Mouse (Mus musculus) limb, embryonic 10.5 days (tissue): ENCODE data around the gene Onecut3. TPM values are rescaled to one million over a fixed set of nuclear protein-coding genes. Genes with fewer than 3 reads are reported as not detected.
A peak's percentile ranks its signal among the peaks of the same experiment; 100 is the strongest.

Source experiments
- DNase-seq: peaks from one replicate; pipeline ENCODE4 v3.0.0-alpha.2; 2017; ENCODE audit warnings: low spot score
- H3K27ac ChIP-seq: fragments of 300-500 bp; sonication (generic); 2 replicates; pipeline ENCODE4 v1.5.1; 2016; ENCODE audit warnings: mild to moderate bottlenecking
- H3K27me3 ChIP-seq: fragments of 300-500 bp; sonication (generic); 2 replicates; pipeline ENCODE4 v1.6.1; 2016; ENCODE audit warnings: low read depth, mild to moderate bottlenecking; ENCODE audit not compliant: poor library complexity, severe bottlenecking
- H3K36me3 ChIP-seq: fragments of 300-500 bp; sonication (generic); 2 replicates; pipeline ENCODE4 v1.6.1; 2016; ENCODE audit warnings: mild to moderate bottlenecking, moderate library complexity
- H3K4me1 ChIP-seq: fragments of 300-500 bp; sonication (generic); 2 replicates; pipeline ENCODE4 v1.6.1; 2016
- H3K4me3 ChIP-seq: fragments of 300-500 bp; sonication (generic); 2 replicates; pipeline ENCODE4 v1.5.1; 2016; ENCODE audit warnings: mild to moderate bottlenecking, moderate library complexity
- H3K9me3 ChIP-seq: fragments of 300-500 bp; sonication (generic); replicated peaks from 2 replicates; pipeline ENCODE4 v1.6.1; 2016; ENCODE audit warnings: mild to moderate bottlenecking
- WGBS: fragments of 180-500 bp; shearing (Covaris S2); methylation state at CpG from one replicate; pipeline ENCODE4 v1.1.7; 2016; 5-methylcytosine and 5-hydroxymethylcytosine counted together
- polyA plus RNA-seq: library from polyadenylated mRNA; unstranded; fragments of >200 nt; fragmentation: Nextera tagmentation; extraction: Ambion mirVana; gene quantifications from 2 replicates; pipeline ENCODE4 v1.2.1, GENCODE M21; 2016

Onecut3 gene
- polyA plus RNA-seq, 1 experiment from 2014 or later = not detected

DNA sequence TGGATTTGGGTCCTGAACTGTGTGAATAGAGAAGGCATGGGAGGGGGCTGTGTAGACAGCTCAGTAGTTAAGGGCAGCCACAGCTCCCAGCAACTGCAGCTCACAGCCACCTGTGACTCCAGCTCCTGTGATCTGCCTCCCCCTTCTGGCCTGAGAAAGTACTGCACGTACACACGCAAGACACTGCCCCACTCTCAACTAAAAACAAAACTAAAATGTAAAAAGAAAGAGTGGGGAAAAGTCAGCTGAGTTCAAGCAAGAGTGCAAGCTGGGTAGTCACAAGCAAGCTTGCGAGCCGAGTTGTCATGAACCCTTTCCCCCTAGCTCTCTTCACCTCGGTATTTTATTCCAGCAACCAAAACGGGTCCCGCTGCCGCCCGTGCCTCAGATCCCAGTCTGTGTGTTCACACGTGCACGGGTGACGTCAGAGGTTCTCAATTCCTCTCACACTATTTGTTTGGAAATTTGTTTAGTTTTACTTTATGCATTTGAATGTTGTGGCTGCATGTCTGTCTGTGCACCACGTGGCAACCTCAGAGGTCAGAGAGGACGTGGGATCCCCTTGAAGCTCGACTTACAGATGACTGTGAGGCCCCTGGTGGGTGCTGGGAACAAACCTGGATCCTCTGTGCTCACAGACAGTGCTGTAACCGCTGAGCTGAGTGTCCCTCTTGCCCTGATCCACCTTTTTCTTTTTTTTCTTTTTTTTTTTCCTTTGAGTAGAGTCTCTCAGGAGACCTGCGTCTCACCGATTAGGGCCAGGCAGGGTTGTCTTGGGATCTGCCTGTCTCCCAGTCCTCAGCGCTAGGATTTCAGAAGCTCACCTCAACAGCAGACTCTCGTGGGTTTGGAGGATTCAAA lies 15.0 kb downstream of the Onecut3 start:
- Histone ChIP-seq H3K9me3 (no peaks in the 10 kb centered on the region), H3K4me3 (peak overlapping the region; percentile 44), H3K36me3 (no peaks in the 10 kb centered on the region), H3K27me3 (peaks cover 98% of the 10 kb centered on the region), H3K4me1 (peaks cover 25% of the 10 kb centered on the region), H3K27ac (no peak overlapping the region)
- WGBS = 9% methylated on average over 20 of the region's 20 CpGs
- DNase-seq = peak; percentile 84

DNA sequence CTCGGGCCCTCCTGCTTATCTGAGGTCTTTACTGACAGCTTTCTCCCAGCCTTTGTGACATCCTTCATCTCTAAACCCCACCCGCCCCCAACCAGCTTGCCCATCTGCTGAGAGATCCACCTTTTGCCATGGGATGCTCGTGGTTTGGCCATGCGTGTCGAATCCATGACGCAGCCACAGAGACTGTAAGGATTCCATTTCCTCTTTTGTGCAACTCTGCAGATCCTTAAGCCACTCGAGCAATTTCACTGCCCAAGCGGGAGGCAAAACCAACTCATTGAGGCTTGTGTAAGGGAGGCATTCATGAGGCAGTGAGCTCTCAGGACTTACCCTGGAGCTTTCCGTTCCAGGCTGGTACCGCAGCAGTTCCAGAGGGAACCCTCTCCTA lies 15.6 kb downstream of the Onecut3 start:
- 52% methylated on average over 10 of the region's 10 CpGs for WGBS

DNA sequence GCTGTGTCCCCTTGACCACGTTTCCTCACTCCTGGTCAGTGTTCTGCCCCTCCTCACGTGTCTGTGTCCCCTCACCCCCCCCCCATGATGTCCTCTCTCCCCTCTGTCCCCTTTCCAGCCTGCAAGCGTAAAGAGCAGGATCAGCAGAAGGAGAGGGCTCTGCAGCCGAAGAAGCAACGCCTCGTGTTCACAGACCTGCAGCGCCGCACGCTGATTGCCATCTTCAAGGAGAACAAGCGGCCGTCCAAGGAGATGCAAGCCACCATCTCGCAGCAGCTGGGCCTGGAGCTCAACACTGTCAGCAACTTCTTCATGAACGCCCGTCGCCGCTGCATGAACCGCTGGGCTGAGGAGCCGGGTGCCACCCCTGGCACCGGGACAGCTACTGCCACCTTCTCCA lies 19.1 kb downstream of the Onecut3 start:
- Histone ChIP-seq H3K4me3 (peak overlapping the region; percentile 22; the same call in 1 of the 2 replicates), H3K36me3 (no peaks in the 10 kb centered on the region), H3K9me3 (no peaks in the 10 kb centered on the region), H3K27me3 (peaks cover 79% of the 10 kb centered on the region), H3K4me1 (peaks cover 23% of the 10 kb centered on the region), H3K27ac (peak overlapping the region; percentile 31; the same call in 1 of the 2 replicates)
- WGBS = 9% methylated on average over 19 of the region's 19 CpGs
- DNase-seq = no peak

More for the DNA sequence above, 15.6 kb downstream of the Onecut3 start:
- peaks cover 25% of the 10 kb centered on the region for H3K4me1 ChIP-seq
- H3K4me3 ChIP-seq = no peak overlapping the region
- H3K27ac ChIP-seq = no peak overlapping the region
- no peak for DNase-seq
- H3K27me3 ChIP-seq = peaks cover 98% of the 10 kb centered on the region
- no peaks in the 10 kb centered on the region for H3K36me3 ChIP-seq
- no peaks in the 10 kb centered on the region for H3K9me3 ChIP-seq

DNA sequence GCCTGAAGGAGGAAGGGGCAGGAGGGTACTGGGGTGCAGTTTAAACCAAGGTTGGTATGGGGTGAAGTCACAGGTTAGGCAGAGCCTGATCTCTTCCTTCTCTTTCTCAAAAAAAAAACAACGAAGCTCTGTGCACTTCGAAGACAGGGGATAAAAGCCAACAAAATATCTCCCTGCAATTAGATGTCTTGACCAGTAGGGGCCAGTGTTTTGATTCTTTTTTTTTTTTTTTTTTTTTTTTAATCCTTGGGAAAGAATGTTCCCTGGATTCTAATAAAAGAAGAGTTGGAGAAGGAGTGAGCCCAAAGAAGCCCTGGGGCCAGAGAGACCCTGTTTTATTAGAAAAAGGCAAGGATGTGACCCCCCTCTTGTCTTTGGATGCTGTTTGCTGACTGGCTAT lies 24.7 kb downstream of the Onecut3 start:
- no peak for DNase-seq
- peaks cover 26% of the 10 kb centered on the region for H3K27me3 ChIP-seq

DNA sequence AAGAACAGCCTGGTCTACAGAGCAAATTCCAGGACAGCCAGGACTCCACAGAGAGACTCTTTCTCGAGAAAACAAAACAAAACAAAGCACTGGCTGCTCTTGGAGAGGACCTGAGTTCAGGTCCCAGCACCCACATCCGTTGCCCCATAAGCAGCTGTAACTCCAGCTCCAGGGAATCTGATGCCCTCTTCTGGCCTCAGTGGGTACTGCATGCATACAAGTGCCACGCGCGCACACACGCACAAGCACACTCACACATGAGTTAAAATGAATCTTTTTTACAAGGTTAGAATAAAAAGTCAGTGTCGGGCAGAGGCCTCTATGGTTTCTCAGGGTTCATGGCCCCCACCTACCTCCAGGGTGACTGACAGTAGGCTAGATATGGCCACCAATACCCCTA lies 28.7 kb downstream of the Onecut3 start:
- H3K36me3 ChIP-seq = no peaks in the 10 kb centered on the region
- H3K27me3 ChIP-seq = peaks cover 9% of the 10 kb centered on the region
- no peak overlapping the region for H3K4me3 ChIP-seq

More for the DNA sequence above, 24.7 kb downstream of the Onecut3 start:
- no peak overlapping the region for H3K4me3 ChIP-seq
- 79% methylated on average over 2 of the region's 2 CpGs for WGBS
- H3K27ac ChIP-seq = no peak overlapping the region
- no peaks in the 10 kb centered on the region for H3K36me3 ChIP-seq
- H3K4me1 ChIP-seq = peaks cover 3% of the 10 kb centered on the region
- no peaks in the 10 kb centered on the region for H3K9me3 ChIP-seq

DNA sequence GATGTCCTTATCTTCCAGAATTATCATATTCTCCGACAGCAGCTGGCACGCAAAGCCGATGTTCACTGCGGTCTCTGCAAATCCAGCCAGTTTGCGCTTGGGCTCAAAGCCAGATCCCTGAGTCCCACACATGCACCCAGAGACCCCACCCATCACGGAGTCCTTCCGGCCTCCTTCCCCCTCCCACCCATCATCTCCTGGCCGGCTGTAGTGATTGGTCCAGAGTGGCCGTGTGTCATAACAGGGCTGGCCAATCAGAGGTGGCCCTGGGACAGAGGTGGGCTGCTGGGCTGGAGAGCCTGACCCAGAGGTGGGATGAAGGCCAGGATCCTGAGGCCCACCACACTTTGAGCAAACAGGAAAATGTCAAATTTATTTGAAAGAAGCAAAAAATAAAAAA lies 31.5 kb downstream of the Onecut3 start:
- peaks cover 17% of the 10 kb centered on the region for H3K4me1 ChIP-seq
- peak overlapping the region; percentile 34 for H3K4me3 ChIP-seq

More for the DNA sequence above, 28.7 kb downstream of the Onecut3 start:
- DNase-seq = no peak
- peaks cover 17% of the 10 kb centered on the region for H3K4me1 ChIP-seq
- H3K27ac ChIP-seq = no peak overlapping the region
- H3K9me3 ChIP-seq = no peaks in the 10 kb centered on the region
- 93% methylated on average over 7 of the region's 7 CpGs for WGBS

DNA sequence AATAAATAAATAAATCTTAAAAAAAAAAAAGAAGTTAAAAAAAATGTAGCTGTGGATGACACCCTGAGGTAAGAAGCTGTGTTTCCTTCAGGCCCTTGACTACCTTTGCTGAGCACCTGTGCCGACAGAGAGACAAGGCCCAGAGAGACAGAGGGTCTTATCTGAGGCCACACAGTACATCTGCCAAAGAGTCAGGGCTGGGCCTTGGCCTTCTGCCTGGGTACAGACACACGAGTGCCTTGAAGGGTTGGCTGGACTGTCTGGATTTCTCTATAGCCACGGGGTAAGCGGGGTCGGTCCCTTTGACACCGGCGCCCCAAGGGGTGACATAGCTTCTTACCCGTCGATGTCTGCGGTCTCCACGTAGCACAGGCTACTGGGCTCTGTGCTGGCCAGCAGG lies 38.1 kb downstream of the Onecut3 start:
- no peak for DNase-seq
- H3K27ac ChIP-seq = no peak overlapping the region
- 86% methylated on average over 11 of the region's 11 CpGs for WGBS
- H3K27me3 ChIP-seq = peaks cover 51% of the 10 kb centered on the region
- peaks cover 20% of the 10 kb centered on the region for H3K4me1 ChIP-seq
- no peak overlapping the region; the same call in 1 of the 2 replicates for H3K4me3 ChIP-seq
- no peaks in the 10 kb centered on the region for H3K36me3 ChIP-seq
- no peaks in the 10 kb centered on the region for H3K9me3 ChIP-seq

More for the DNA sequence above, 31.5 kb downstream of the Onecut3 start:
- peak; percentile 53 for DNase-seq
- H3K27me3 ChIP-seq = peaks cover 12% of the 10 kb centered on the region
- 22% methylated on average over 9 of the region's 9 CpGs for WGBS
- no peaks in the 10 kb centered on the region for H3K36me3 ChIP-seq
- no peak overlapping the region for H3K27ac ChIP-seq
- no peaks in the 10 kb centered on the region for H3K9me3 ChIP-seq

DNA sequence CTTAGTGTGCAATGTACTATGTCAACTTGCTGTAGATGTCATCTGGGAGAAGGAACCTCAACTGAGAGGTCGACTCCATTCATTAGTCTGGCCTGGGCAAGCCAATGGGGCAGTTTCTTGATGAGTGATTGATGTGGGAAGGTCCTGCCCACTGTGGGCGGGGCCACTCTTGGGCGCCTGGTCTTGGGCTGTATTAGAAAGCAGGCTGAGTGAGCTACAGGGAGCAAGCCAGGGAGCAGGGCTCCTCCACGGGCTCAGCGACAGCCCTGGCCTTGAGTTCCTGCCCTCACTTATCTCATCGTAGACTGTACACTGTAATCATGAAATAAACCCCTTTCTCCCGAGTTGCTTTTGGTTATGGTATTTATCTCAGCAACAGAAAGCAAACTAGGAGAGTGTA lies 39.1 kb downstream of the Onecut3 start:
- Histone ChIP-seq H3K36me3 (no peaks in the 10 kb centered on the region), H3K4me3 (no peak overlapping the region), H3K9me3 (no peaks in the 10 kb centered on the region), H3K27me3 (peaks cover 55% of the 10 kb centered on the region), H3K4me1 (peaks cover 22% of the 10 kb centered on the region), H3K27ac (no peak overlapping the region)
- no peak for DNase-seq
- 15% methylated on average over 7 of the region's 7 CpGs for WGBS

DNA sequence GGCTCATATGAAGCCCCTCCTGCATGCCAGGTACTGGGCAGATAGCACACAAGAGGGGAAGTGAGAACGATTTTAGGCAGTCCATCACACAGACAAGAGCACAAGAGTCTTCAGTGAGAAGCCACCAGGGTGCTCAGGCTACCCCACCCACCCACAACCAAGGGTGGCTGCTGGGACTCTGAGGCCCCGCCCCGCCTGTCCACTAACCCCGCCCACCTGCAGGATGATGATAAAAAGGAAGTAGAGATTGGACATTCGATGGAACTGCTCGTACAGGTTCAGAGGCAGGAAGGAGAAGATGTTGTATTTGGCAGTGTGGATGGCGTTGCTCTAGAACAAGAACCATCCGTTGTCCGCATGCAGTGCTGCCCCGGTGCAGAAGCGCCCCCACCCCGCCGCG lies 40.4 kb downstream of the Onecut3 start:
- H3K4me3 ChIP-seq = no peak overlapping the region
- 18% methylated on average over 14 of the region's 14 CpGs for WGBS
- no peak overlapping the region for H3K27ac ChIP-seq
- peaks cover 27% of the 10 kb centered on the region for H3K4me1 ChIP-seq
- H3K36me3 ChIP-seq = no peaks in the 10 kb centered on the region
- DNase-seq = no peak
- peaks cover 61% of the 10 kb centered on the region for H3K27me3 ChIP-seq
- H3K9me3 ChIP-seq = no peaks in the 10 kb centered on the region

DNA sequence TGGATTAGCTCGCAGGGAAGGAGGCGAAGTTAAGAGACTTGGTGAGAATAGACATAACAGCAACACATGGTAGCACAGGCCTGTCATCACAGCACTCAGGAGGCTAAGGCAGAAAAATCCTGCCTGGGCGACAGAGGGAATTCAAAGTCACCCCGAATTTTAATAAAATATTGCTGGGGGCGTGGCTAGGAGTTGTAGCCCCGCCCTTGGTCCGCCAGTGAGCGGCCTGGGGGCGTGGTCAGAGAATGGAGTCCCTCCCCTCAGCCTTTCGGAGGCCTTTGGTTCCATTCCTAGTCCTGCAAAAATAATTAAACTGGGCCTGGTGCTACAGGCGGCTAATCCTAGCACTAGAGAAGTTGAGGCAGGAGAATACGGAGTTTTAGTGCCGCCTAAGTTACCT lies 41.1 kb downstream of the Onecut3 start:
- Histone ChIP-seq H3K4me3 (no peak overlapping the region), H3K9me3 (no peaks in the 10 kb centered on the region), H3K27me3 (peaks cover 61% of the 10 kb centered on the region), H3K36me3 (0 out of 2 replicates have a peak, but pooled peaks cover 1% of the 10 kb centered on the region), H3K4me1 (peaks cover 27% of the 10 kb centered on the region), H3K27ac (no peak overlapping the region)
- DNase-seq = no peak
- WGBS = 6% methylated on average over 13 of the region's 13 CpGs

DNA sequence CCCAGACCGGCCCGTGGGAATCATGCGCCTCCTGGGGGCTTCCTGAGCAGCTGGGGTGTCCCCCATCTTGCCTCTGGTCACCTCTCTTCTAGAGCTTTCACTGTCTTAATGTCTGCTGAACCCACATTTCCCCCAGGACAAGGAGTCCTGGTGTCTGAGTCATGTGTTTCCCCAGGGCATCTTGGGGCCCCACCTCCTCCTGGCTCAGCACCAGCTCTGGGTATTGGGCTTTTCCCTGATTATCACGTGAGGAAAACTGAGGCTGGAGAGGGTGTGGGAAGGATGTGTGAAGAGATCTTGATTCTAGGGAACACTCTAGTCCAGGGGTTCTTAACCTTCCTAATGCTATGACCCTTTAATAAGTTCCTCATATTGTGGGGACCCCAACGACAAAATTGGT lies 43.5 kb downstream of the Onecut3 start:
- Histone ChIP-seq H3K4me3 (no peak overlapping the region), H3K4me1 (peaks cover 27% of the 10 kb centered on the region), H3K36me3 (peaks cover 25% of the 10 kb centered on the region), H3K27me3 (peaks cover 57% of the 10 kb centered on the region), H3K27ac (no peak overlapping the region), H3K9me3 (no peaks in the 10 kb centered on the region)
- DNase-seq = no peak
- 53% methylated on average over 5 of the region's 5 CpGs for WGBS

DNA sequence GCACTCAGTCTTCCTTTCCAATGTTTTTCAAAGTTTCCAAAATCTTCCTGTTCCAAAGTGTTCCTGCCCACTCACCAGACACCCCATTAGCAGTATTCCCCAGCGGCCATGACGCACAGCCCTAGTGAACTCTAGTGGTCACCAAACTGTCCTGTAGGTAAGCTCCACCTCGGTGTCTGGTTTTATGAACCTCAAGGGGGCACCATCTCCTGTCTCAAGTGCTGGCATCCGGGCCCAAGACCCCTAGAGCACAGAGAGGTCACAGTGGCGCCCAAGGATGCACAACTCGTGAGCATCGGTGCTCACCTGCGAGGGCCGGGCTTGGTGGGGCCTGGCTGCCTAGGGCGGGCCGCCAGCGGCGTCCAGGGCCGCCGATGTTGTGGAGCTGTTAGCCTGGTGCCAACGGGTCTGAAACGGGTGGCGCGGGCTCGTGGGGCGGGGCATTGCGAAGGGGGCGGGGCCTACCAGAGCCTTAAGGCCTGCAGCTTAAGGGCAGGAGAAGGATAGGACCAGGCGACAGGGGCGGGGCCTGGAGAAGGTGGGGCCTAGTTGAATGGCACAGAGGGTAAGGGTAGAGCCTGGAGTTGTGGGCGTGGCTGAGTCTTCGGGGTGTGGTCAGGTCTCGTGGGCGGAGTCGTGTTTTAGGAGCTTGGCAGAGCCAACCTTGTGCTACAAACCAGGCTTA lies 44.2 kb downstream of the Onecut3 start, which contains the start of gene Atp8b3:
Gene Atp8b3, minus strand, starts transcription at position 415 of the 685 bp plus-strand sequence.
- peak; percentile 71 for DNase-seq
- Histone ChIP-seq H3K27ac (peak within 1 kb of the TSS; percentile 63; the same call in 1 of the 2 replicates), H3K27me3 (peaks cover 54% of the 10 kb centered on the region), H3K9me3 (no peaks in the 10 kb centered on the region), H3K4me1 (peaks cover 25% of the 10 kb centered on the region), H3K36me3 (peaks cover 32% of the 10 kb centered on the region), H3K4me3 (peak within 1 kb of the TSS; percentile 44)
- WGBS = 2% methylated on average over 30 of the region's 30 CpGs

DNA sequence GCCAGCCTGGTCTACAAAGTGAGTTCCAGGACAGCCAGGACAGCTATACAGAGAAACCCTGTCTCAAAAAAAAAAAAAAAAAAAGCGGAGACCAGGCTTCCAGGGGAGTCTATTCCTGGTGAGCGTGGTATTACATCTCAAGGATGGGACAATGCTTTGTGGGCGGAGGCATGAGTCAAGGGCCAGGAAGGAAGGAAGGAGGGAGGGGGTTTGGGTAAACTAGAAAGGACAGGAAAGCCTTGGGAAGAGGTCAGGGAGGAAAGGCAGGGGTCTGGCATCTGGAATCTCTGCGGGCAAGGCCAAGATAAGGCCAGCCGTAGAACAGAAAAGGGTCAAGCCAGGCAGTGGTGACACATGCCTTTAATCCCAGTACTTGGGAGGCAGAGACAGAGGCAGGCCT lies 44.9 kb downstream of the Onecut3 start:
- no peak for DNase-seq
- peak overlapping the region; percentile 44; the same call in 1 of the 2 replicates for H3K4me3 ChIP-seq
- WGBS = 38% methylated on average over 5 of the region's 5 CpGs

More for the DNA sequence above, 44.9 kb downstream of the Onecut3 start:
- Histone ChIP-seq H3K36me3 (peaks cover 38% of the 10 kb centered on the region), H3K9me3 (no peaks in the 10 kb centered on the region), H3K27me3 (peaks cover 47% of the 10 kb centered on the region), H3K4me1 (peaks cover 21% of the 10 kb centered on the region), H3K27ac (no peak overlapping the region)
